Mouse (Mus musculus) common myeloid progenitor, adult 5-6 weeks (primary cell): ENCODE measurements around the gene Mrgprd. TPM values are rescaled to one million over a fixed set of nuclear protein-coding genes. Genes with fewer than 3 reads are reported as not detected.

Experiments
- ATAC-seq: replicated peaks from 2 replicates; pipeline ENCODE4 v1.8.0; 2016; ENCODE audit warnings: low read depth, mild to moderate bottlenecking, moderate TSS enrichment, inconsistent platforms; ENCODE audit not compliant: poor library complexity, severe bottlenecking
- total RNA-seq: library from RNA; stranded (forward); fragments of 200-1000, 187-1606 nt; gene quantifications from 2 replicates; pipeline ENCODE4 v1.2.3, GENCODE M21; 2017

Mrgprd gene
- total RNA-seq, result not detected in 2 replicates

GRCm38 (mm10) chr7:145314785-145315411 lies at the start of gene Mrgprd:
Gene Mrgprd (plus strand): TSS chr7:145314835.
- ATAC-seq, result no peak

- no peak for ATAC-seq
Observed at GRCm38 (mm10) chr7:145266011-145266410, 48.6 kb upstream of the Mrgprd start.

GRCm38 (mm10) chr7:145268890-145269289 lies 45.7 kb upstream of the Mrgprd start:
- no peak for ATAC-seq

- no peak for ATAC-seq
Observed at GRCm38 (mm10) chr7:145270955-145271354, 43.7 kb upstream of the Mrgprd start.

GRCm38 (mm10) chr7:145275488-145275887 lies 39.1 kb upstream of the Mrgprd start:
- ATAC-seq, result no peak

- ATAC-seq, result no peak
Observed at GRCm38 (mm10) chr7:145281396-145281795, 33.2 kb upstream of the Mrgprd start.

- peak; percentile 4; the same call in 1 of the 2 replicates for ATAC-seq
Observed at GRCm38 (mm10) chr7:145283041-145283440, 31.6 kb upstream of the Mrgprd start.

GRCm38 (mm10) chr7:145283487-145284187 lies 31.0 kb upstream of the Mrgprd start, which contains the start of gene Tpcn2:
Gene Tpcn2 (minus strand): TSS chr7:145284011.
- ATAC-seq, result peak; percentile 98

- ATAC-seq, result no peak
Observed at GRCm38 (mm10) chr7:145284293-145284692, 30.3 kb upstream of the Mrgprd start.

GRCm38 (mm10) chr7:145285476-145285875 lies 29.2 kb upstream of the Mrgprd start:
- ATAC-seq, result no peak

GRCm38 (mm10) chr7:145287410-145287809 lies 27.2 kb upstream of the Mrgprd start:
- ATAC-seq, result no peak

GRCm38 (mm10) chr7:145289302-145289701 lies 25.3 kb upstream of the Mrgprd start:
- peak; percentile 52 for ATAC-seq

GRCm38 (mm10) chr7:145291847-145292246 lies 22.8 kb upstream of the Mrgprd start:
- no peak for ATAC-seq

GRCm38 (mm10) chr7:145292726-145293125 lies 21.9 kb upstream of the Mrgprd start:
- no peak for ATAC-seq

GRCm38 (mm10) chr7:145293859-145294258 lies 20.8 kb upstream of the Mrgprd start:
- no peak; the same call in 1 of the 2 replicates for ATAC-seq

GRCm38 (mm10) chr7:145298666-145299490 lies 15.8 kb upstream of the Mrgprd start:
- ATAC-seq, result no peak

GRCm38 (mm10) chr7:145299562-145300320 lies 14.9 kb upstream of the Mrgprd start:
- no peak for ATAC-seq

- no peak for ATAC-seq
Observed at GRCm38 (mm10) chr7:145300321-145301007, 14.2 kb upstream of the Mrgprd start, which contains the start of gene Mrgprf. Gene Mrgprf (plus strand): TSS chr7:145300828.

- no peak for ATAC-seq
Observed at GRCm38 (mm10) chr7:145301008-145301340, 13.7 kb upstream of the Mrgprd start.
